Mouse (Mus musculus): ENCODE data around the gene Chil1. TPM values are rescaled to one million over a fixed set of nuclear protein-coding genes. Genes with fewer than 3 reads are reported as not detected.

Gene Chil1
- polyA plus RNA-seq, 1 experiment from 2014 or later: 0.27 TPM

- no peak for ATAC-seq (replicated peaks; ENCODE audit: low FRiP score)
- H3K27ac ChIP-seq (ENCODE audit: low read depth, low read length): no peak overlapping the region
- no peaks in the 10 kb centered on the region for H3K27me3 ChIP-seq (ENCODE audit: control insufficient read depth, insufficient read depth, low read length)
- H3K9ac ChIP-seq (ENCODE audit: low read length): no peak overlapping the region
- H3K9me3 ChIP-seq (ENCODE audit: control insufficient read depth, low read length): no peaks in the 10 kb centered on the region
- no peak for DNase-seq (ENCODE audit: low spot score)
- H3K4me1 ChIP-seq (replicated peaks; ENCODE audit: control insufficient read depth, insufficient read depth, low read length): no peaks in the 10 kb centered on the region
- no peaks in the 10 kb centered on the region for H3K36me3 ChIP-seq (ENCODE audit: control insufficient read depth, insufficient read depth, low read length)
- 32% methylated on average over 12 of the region's 12 CpGs for WGBS
- H3K4me3 ChIP-seq (ENCODE audit: low read depth, low read length): no peak overlapping the region
- H3K4me2 ChIP-seq (ENCODE audit: low read depth, low read length, severe bottlenecking): no peak overlapping the region
These were observed 7.2 kb downstream of the Chil1 start for GRCm38 (mm10) chr1:134188989-134189729.

GRCm38 (mm10) chr1:134191192-134191591 lies 9.2 kb downstream of the Chil1 start:
- WGBS: 89% methylated on average over 5 of the region's 5 CpGs
- Histone ChIP-seq H3K27me3 (ENCODE audit: control insufficient read depth, insufficient read depth, low read length) (no peaks in the 10 kb centered on the region), H3K4me3 (ENCODE audit: low read depth, low read length) (no peak overlapping the region), H3K4me2 (ENCODE audit: low read depth, low read length, severe bottlenecking) (no peak overlapping the region), H3K9me3 (ENCODE audit: control insufficient read depth, low read length) (no peaks in the 10 kb centered on the region), H3K4me1 (replicated peaks; ENCODE audit: control insufficient read depth, insufficient read depth, low read length) (no peaks in the 10 kb centered on the region), H3K36me3 (ENCODE audit: control insufficient read depth, insufficient read depth, low read length) (no peaks in the 10 kb centered on the region), H3K9ac (ENCODE audit: low read length) (no peak overlapping the region), H3K27ac (ENCODE audit: low read depth, low read length) (no peak overlapping the region)
- DNase-seq (ENCODE audit: low spot score) (no peak), ATAC-seq (replicated peaks; ENCODE audit: low FRiP score) (no peak)

- Histone ChIP-seq H3K9ac (ENCODE audit: low read length) (no peak overlapping the region), H3K36me3 (ENCODE audit: control insufficient read depth, insufficient read depth, low read length) (no peaks in the 10 kb centered on the region), H3K4me1 (replicated peaks; ENCODE audit: control insufficient read depth, insufficient read depth, low read length) (no peaks in the 10 kb centered on the region), H3K4me2 (ENCODE audit: low read depth, low read length, severe bottlenecking) (no peak overlapping the region), H3K27me3 (ENCODE audit: control insufficient read depth, insufficient read depth, low read length) (no peaks in the 10 kb centered on the region), H3K4me3 (ENCODE audit: low read depth, low read length) (no peak overlapping the region), H3K9me3 (ENCODE audit: control insufficient read depth, low read length) (no peaks in the 10 kb centered on the region), H3K27ac (ENCODE audit: low read depth, low read length) (no peak overlapping the region)
- no peak for DNase-seq (ENCODE audit: low spot score)
- no peak for ATAC-seq (replicated peaks; ENCODE audit: low FRiP score)
- WGBS: 65% methylated on average over 4 of the region's 4 CpGs
These were observed 10.0 kb downstream of the Chil1 start for GRCm38 (mm10) chr1:134192024-134192423.

- Histone ChIP-seq H3K27ac (ENCODE audit: low read depth, low read length) (no peak within 1 kb of the TSS), H3K36me3 (ENCODE audit: control insufficient read depth, insufficient read depth, low read length) (no peaks in the 10 kb centered on the region), H3K9ac (ENCODE audit: low read length) (no peak within 1 kb of the TSS), H3K9me3 (ENCODE audit: control insufficient read depth, low read length) (no peaks in the 10 kb centered on the region), H3K4me3 (ENCODE audit: low read depth, low read length) (no peak within 1 kb of the TSS), H3K4me2 (ENCODE audit: low read depth, low read length, severe bottlenecking) (no peak within 1 kb of the TSS), H3K27me3 (ENCODE audit: control insufficient read depth, insufficient read depth, low read length) (no peaks in the 10 kb centered on the region), H3K4me1 (replicated peaks; ENCODE audit: control insufficient read depth, insufficient read depth, low read length) (no peaks in the 10 kb centered on the region)
- DNase-seq (ENCODE audit: low spot score) (peak; percentile 43), ATAC-seq (replicated peaks; ENCODE audit: low FRiP score) (no peak)
- WGBS: 75% methylated on average over 1 of the region's 1 CpGs
These were observed 11.2 kb downstream of the Chil1 start, which contains the start of gene Mybph for GRCm38 (mm10) chr1:134193126-134193525. Gene Mybph, plus strand, starts transcription at chr1:134193448.

GRCm38 (mm10) chr1:134193674-134194197 lies 11.8 kb downstream of the Chil1 start:
- H3K4me2 ChIP-seq (ENCODE audit: low read depth, low read length, severe bottlenecking): no peak overlapping the region
- H3K27ac ChIP-seq (ENCODE audit: low read depth, low read length): no peak overlapping the region
- no peak overlapping the region for H3K9ac ChIP-seq (ENCODE audit: low read length)
- WGBS: 54% methylated on average over 7 of the region's 7 CpGs
- no peaks in the 10 kb centered on the region for H3K9me3 ChIP-seq (ENCODE audit: control insufficient read depth, low read length)
- H3K4me1 ChIP-seq (replicated peaks; ENCODE audit: control insufficient read depth, insufficient read depth, low read length): no peaks in the 10 kb centered on the region
- H3K36me3 ChIP-seq (ENCODE audit: control insufficient read depth, insufficient read depth, low read length): no peaks in the 10 kb centered on the region
- DNase-seq (ENCODE audit: low spot score) (peak; percentile 45), ATAC-seq (replicated peaks; ENCODE audit: low FRiP score) (no peak)
- no peaks in the 10 kb centered on the region for H3K27me3 ChIP-seq (ENCODE audit: control insufficient read depth, insufficient read depth, low read length)
- H3K4me3 ChIP-seq (ENCODE audit: low read depth, low read length): no peak overlapping the region

- WGBS: 81% methylated on average over 16 of the region's 16 CpGs
- DNase-seq (ENCODE audit: low spot score): peak; percentile 45
- no peak overlapping the region for H3K4me3 ChIP-seq (ENCODE audit: low read depth, low read length)
- H3K27ac ChIP-seq (ENCODE audit: low read depth, low read length): no peak overlapping the region
- no peak overlapping the region for H3K4me2 ChIP-seq (ENCODE audit: low read depth, low read length, severe bottlenecking)
- no peaks in the 10 kb centered on the region for H3K36me3 ChIP-seq (ENCODE audit: control insufficient read depth, insufficient read depth, low read length)
- no peaks in the 10 kb centered on the region for H3K27me3 ChIP-seq (ENCODE audit: control insufficient read depth, insufficient read depth, low read length)
- no peak overlapping the region for H3K9ac ChIP-seq (ENCODE audit: low read length)
- no peak for ATAC-seq (replicated peaks; ENCODE audit: low FRiP score)
- H3K9me3 ChIP-seq (ENCODE audit: control insufficient read depth, low read length): no peaks in the 10 kb centered on the region
- no peaks in the 10 kb centered on the region for H3K4me1 ChIP-seq (replicated peaks; ENCODE audit: control insufficient read depth, insufficient read depth, low read length)
These were observed 12.5 kb downstream of the Chil1 start for GRCm38 (mm10) chr1:134194298-134195022.

GRCm38 (mm10) chr1:134195117-134195516 lies 13.1 kb downstream of the Chil1 start:
- no peaks in the 10 kb centered on the region for H3K4me1 ChIP-seq (replicated peaks; ENCODE audit: control insufficient read depth, insufficient read depth, low read length)
- 64% methylated on average over 2 of the region's 2 CpGs for WGBS

GRCm38 (mm10) chr1:134195571-134195970 lies 13.6 kb downstream of the Chil1 start:
- no peak overlapping the region for H3K4me3 ChIP-seq (ENCODE audit: low read depth, low read length)
- H3K9me3 ChIP-seq (ENCODE audit: control insufficient read depth, low read length): no peaks in the 10 kb centered on the region
- no peaks in the 10 kb centered on the region for H3K36me3 ChIP-seq (ENCODE audit: control insufficient read depth, insufficient read depth, low read length)
- WGBS: 76% methylated on average over 3 of the region's 3 CpGs
- no peak overlapping the region for H3K9ac ChIP-seq (ENCODE audit: low read length)
- no peak overlapping the region for H3K27ac ChIP-seq (ENCODE audit: low read depth, low read length)
- H3K27me3 ChIP-seq (ENCODE audit: control insufficient read depth, insufficient read depth, low read length): no peaks in the 10 kb centered on the region
- no peak for ATAC-seq (replicated peaks; ENCODE audit: low FRiP score)
- no peaks in the 10 kb centered on the region for H3K4me1 ChIP-seq (replicated peaks; ENCODE audit: control insufficient read depth, insufficient read depth, low read length)
- no peak overlapping the region for H3K4me2 ChIP-seq (ENCODE audit: low read depth, low read length, severe bottlenecking)
- no peak for DNase-seq (ENCODE audit: low spot score)

More at GRCm38 (mm10) chr1:134195117-134195516, 13.1 kb downstream of the Chil1 start:
- no peak for DNase-seq (ENCODE audit: low spot score)
- Histone ChIP-seq H3K27me3 (ENCODE audit: control insufficient read depth, insufficient read depth, low read length) (no peaks in the 10 kb centered on the region), H3K27ac (ENCODE audit: low read depth, low read length) (no peak overlapping the region), H3K4me3 (ENCODE audit: low read depth, low read length) (no peak overlapping the region), H3K9me3 (ENCODE audit: control insufficient read depth, low read length) (no peaks in the 10 kb centered on the region), H3K4me2 (ENCODE audit: low read depth, low read length, severe bottlenecking) (no peak overlapping the region), H3K9ac (ENCODE audit: low read length) (no peak overlapping the region), H3K36me3 (ENCODE audit: control insufficient read depth, insufficient read depth, low read length) (no peaks in the 10 kb centered on the region)
- ATAC-seq (replicated peaks; ENCODE audit: low FRiP score): no peak

All from forebrain, embryonic 11.5 days (tissue).